Mouse (Mus musculus) kidney, adult 18-20 months (tissue): ENCODE measurements at regions not wholly inside any gene's neighbourhood (a gene's known extent, or its start where the extent isn't known, plus 50 kb on each side); places are given as distances from the start of the nearest gene placed in this dataset.

Experiments used
- DNase-seq: peaks from one replicate; pipeline ENCODE4 v3.0.0; 2021

GRCm38 (mm10) chr14:24956528-24957210 lies 469.7 kb downstream of the Rps24 start:
- DNase-seq, result no peak

GRCm38 (mm10) chr14:24957392-24957791 lies 470.5 kb downstream of the Rps24 start:
- DNase-seq, result no peak

GRCm38 (mm10) chr14:24958821-24959220 lies 471.9 kb downstream of the Rps24 start:
- no peak for DNase-seq

GRCm38 (mm10) chr14:24959401-24959800 lies 472.5 kb downstream of the Rps24 start:
- DNase-seq, result no peak

DNA sequence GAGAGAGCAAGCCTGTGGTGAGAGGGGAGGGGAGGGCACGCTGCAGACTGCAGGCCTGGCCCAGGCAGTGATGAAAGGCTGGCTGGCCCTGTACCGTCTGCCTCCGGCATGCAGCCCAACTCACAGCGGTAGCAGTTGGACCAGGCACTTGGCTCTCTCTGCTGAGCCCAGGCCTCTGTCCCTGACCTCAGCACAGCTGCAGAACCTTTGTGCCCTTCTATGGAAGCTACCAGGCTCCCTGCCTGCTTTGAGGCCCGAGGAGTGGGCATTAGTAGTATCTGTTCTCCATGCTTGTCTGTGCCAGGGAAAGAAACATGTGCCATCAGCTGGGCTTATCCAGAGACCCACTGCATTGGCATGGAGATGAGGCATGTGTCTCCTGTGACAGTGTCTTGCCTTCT lies 473.2 kb downstream of the Rps24 start:
- no peak for DNase-seq

GRCm38 (mm10) chr14:24960875-24961274 lies 473.9 kb downstream of the Rps24 start:
- no peak for DNase-seq

GRCm38 (mm10) chr14:24961721-24962120 lies 474.8 kb downstream of the Rps24 start:
- DNase-seq, result no peak

- no peak for DNase-seq
These were observed 482.7 kb downstream of the Rps24 start for GRCm38 (mm10) chr14:24969584-24969983.

- no peak for DNase-seq
These were observed 485.4 kb downstream of the Rps24 start for GRCm38 (mm10) chr14:24972357-24972756.

DNA sequence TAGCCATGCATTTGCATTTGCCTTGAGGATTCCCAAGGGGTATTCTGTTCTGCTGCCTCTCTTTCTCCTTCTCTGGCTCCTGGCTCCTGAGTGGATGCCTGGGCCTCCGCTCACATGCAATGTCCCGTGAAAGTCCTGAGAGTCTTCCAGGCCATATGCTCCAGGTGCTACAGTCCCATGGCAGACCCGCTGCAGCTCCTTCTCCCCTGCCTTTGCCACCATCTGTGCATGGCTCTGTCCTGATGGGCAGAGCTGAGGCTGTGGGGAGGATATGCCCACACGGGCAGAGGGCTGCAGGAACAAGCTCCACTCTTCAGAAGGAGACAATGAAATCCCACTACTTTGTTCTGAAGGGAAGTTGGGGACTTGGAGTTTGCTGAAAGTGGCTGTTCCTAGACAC lies 485.9 kb upstream of the Zmiz1 start:
- no peak for DNase-seq

DNA sequence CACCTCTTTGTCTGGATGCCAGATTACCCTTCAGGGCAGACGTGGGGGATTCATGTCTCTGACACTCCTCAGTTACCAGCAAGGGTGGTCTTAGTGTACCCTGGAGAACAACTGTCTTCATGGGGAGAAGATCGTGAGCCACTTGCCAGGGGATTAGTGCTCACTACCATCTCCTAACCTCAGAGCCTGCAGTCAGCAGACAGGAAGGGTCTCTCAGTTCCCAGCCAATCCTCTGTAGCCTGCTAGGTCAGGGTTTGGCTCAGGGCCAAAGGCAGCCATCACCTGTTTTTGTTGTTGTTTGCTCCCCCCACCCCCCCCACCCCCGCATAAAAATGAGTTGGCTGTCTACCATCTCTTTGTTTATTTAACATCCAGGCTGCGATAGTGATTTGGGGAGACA lies 485.4 kb upstream of the Zmiz1 start:
- no peak for DNase-seq

DNA sequence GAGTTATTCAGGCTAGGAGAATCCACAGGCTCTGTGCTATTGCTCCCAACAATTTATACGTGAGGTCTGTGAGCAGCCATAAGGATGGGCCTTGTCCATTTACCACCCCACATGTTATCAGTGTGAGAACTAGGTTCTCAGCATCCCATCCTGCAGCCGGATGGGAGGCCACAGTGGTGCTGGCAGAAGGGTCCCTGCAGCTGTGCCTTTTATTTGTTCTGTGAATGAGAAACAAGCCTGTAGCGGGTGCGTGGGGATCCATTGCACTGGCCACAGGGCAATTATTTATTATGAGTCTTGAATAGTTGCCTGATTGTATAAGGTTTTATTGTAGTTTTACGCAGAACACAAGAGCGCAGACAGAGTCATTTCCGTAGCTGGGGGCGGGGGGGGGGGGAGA lies 476.5 kb upstream of the Zmiz1 start:
- no peak for DNase-seq

- DNase-seq, result peak; percentile 27
These were observed 475.7 kb upstream of the Zmiz1 start for GRCm38 (mm10) chr14:24983279-24983678.

DNA sequence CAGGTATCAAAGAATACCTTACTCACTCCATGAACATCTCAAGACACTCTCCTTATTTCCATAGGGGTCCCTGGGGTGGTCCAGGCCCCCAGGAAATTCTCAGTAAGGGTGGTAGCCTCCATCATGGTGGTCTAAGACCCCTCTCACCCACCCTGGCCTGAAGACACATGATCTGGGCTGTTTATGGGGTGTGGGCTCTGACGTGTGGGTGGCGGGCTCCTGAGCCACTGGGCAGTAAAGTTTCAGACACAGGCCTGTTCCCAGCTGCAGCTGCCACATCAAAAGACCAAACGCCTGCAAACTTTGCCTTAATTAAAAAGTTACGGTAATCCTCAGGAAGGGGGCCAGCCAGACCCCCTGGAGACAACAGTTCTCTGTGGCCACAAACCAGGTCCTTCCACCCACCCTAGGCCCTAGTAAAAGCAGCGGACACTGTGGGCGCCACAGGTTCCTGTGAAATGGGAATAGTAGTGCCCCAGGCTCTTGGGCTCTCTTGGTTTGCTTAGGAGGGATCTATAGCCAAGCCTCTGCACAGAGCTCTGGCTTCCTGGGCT lies 473.1 kb upstream of the Zmiz1 start:
- no peak for DNase-seq

GRCm38 (mm10) chr14:24986404-24986803 lies 472.6 kb upstream of the Zmiz1 start:
- no peak for DNase-seq

- DNase-seq, result no peak
These were observed 465.0 kb upstream of the Zmiz1 start for GRCm38 (mm10) chr14:24993751-24994658.

- no peak for DNase-seq
These were observed 463.8 kb upstream of the Zmiz1 start for GRCm38 (mm10) chr14:24995226-24995625.

DNA sequence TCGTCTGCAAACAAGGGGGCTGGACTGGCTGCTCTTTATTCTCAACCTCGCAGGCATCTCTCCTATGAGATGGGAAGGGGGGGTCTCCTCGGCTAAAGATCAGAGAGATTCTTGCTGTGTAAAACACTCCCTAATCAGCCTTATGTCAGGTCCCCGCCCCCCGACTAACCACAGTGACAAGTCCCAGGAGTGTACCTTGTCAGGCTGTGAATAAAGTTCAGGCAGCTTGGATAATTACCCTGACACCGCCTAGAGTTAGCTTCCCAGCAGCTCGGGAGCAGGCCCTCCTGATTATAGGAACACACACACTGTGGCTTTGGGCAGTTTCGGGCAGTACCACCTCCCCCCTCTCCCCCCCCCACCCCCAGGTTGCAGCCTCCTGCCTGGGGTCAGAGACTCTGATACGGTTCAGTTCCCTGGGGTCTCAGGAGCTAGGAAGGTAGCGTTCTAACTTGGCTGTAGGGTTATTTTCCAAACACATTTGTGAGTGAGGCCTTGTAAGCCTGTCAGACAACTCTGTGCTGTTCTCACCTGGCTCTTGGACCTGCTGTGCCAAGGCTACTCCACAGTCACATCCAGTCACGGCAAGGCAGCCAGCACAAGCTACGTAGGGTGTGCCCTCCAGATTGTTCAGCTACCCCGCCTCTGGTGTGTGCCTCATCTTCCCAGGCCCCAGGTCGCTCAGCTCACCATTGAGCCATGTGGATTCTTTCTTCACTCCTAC lies 461.0 kb upstream of the Zmiz1 start:
- DNase-seq, result no peak

GRCm38 (mm10) chr14:24999008-24999572 lies 459.9 kb upstream of the Zmiz1 start:
- DNase-seq, result peak; percentile 22

GRCm38 (mm10) chr14:25005241-25005946 lies 453.6 kb upstream of the Zmiz1 start:
- no peak for DNase-seq

DNA sequence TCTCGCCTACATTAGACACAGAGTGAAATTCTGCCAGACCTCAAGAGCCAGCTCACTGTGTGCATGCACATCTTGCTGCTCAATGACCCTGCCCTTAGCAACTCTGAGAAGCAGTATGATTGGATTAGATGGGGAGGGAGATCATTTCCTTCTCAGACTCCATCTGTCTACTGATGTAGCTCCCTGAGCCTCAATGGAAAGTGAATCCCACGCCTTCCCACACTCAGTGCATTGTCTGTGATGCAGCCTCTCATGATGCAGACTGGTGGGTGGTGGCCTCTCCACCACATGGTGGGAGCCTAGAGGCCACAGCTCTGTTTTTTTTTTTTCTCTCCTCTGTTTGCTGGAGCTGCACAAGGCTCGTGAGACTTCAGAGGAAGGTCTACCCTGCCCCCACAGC lies 447.1 kb upstream of the Zmiz1 start:
- DNase-seq, result no peak
